Mouse (Mus musculus) common myeloid progenitor, adult 5-6 weeks (primary cell): ENCODE results near the gene Atp1a2. TPM values are rescaled to one million over a fixed set of nuclear protein-coding genes. Genes with fewer than 3 reads are reported as not detected.
A peak's percentile ranks its signal among the peaks of the same experiment; 100 is the strongest.

Experiments
- ATAC-seq: replicated peaks from 2 replicates; pipeline ENCODE4 v1.8.0; 2016; ENCODE audit warnings: low read depth, mild to moderate bottlenecking, moderate TSS enrichment, inconsistent platforms; ENCODE audit not compliant: poor library complexity, severe bottlenecking
- total RNA-seq: library from RNA; stranded (forward); fragments of 200-1000, 187-1606 nt; gene quantifications from 2 replicates; pipeline ENCODE4 v1.2.3, GENCODE M21; 2017

Atp1a2 gene
- total RNA-seq, 1 experiment from 2014 or later, result not detected

DNA sequence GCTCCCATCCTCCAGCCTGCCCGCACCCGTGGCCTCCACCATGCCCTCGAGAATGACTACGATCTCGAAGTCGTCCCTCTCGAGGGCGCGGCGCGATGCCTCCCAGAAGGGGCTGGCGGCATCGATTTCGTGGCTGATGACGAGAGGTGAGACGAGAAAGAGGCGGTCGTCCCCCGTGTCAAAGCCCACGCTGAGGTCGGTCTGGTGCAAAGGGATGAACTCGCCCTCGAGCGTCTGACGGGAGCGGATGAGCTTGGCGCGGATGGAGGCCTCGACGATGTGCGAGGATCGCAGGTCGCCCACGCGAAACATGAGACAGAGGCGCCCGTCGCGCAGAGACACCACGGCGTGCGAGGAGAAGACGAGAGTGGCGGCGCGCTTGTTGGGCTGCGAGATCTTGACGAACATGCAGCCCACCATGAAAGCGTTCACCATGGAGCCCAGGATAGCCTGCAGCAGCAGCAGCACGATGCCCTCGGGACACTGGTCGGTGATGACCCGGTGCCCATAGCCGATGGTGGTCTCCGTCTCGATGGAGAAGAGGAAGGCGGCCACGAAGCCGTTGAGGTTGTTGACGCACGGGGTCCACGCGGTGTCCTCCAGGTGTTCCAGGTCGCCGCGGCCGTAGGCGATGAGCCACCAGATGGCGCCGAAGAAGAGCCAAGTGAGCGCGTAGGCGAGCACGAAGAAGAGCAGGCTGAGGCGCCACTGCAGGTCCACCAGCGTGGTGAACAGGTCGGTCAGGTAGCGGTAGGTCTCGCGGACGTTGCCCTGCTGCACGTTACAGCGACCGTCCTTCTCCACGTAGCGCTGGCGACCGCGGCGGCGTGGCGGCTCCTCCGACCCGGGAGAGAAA, 28.0 kb upstream of the Atp1a2 start:
- peak; percentile 62 for ATAC-seq

DNA sequence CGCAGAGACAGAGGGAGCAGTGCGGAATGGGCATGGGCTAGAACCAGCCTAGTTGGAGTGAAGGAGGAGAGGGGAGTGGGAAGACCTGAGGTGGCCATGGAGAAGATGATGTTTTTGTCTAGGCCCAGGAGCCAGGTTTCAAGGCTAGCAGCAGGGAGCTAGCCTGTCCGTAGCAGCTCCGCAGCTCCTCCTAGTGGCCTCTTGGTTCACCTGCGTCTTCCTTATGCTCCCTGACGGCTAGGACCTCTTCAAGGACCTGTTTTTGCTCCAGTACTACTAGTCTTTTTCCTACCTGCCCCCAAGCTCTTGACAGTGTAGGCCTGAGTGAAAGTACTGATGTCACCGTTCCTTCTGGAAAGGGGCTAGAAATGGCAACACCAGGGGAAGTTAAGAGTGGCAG, 26.9 kb upstream of the Atp1a2 start:
- ATAC-seq, result peak; percentile 81

DNA sequence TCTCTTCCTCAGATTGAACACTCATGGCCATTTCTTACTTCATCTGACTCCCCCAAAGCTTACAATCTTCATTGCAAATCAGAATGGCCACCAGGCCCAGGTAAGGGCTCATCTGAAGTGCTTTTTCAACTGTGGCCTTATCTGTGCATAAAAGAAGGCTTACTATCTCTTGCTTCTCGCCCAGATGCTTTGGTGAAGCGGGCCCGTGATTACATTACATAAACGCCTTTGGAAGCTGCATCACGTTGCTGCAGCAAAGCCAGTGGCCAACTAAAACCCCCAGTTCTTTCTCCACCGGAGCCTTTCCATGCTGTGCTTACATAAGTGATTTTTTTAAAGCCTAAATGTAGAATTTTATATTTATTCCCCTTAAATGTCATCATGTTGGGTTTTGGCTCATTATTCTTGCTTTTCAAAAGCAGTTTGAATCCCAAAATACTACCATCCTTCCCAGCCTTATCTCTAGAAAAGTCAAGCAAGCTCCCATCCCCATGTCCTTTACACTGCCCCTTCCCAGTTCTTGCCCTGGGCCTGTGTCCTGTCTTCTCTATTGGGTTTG, 26.0 kb upstream of the Atp1a2 start:
- ATAC-seq, result no peak

DNA sequence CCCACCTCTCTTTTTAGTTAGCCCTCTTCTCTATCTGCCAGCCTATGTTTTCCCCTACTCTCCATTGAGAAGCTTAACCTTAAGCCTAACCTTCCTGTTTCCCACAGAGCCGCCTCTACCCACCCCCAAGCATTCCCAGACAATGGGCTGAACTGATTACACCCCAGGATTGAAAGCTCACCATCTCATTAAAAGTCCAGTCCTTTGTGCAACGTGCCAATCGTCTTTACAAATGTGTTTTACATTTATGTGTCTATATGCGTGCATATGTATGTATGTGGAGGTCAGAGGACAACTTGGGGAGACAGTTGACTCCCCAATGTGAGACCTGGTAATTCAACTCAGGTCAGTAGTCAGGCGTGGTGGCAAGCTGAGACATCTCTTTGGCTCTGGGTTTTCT, 25.4 kb upstream of the Atp1a2 start:
- no peak for ATAC-seq

DNA sequence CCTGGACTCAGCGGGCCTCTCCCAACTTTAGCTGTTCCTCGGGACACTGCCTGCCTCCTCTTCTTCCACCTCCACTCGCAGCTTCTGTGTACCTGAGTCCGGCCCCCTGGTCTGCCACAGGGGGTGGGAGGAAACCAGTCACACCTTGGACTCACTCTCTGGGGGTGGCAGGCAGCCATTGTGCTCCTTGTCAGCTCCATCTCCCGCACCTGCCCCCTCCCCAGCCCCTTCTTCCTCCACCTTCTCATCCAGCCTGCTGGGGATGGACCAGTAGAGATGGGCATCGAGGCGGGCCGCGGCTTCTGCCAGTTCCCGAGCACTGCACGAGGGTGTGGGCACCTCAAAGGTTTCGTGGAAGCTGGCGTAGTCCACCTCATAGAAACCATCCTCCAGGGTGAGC, 24.9 kb upstream of the Atp1a2 start:
- ATAC-seq, result no peak

DNA sequence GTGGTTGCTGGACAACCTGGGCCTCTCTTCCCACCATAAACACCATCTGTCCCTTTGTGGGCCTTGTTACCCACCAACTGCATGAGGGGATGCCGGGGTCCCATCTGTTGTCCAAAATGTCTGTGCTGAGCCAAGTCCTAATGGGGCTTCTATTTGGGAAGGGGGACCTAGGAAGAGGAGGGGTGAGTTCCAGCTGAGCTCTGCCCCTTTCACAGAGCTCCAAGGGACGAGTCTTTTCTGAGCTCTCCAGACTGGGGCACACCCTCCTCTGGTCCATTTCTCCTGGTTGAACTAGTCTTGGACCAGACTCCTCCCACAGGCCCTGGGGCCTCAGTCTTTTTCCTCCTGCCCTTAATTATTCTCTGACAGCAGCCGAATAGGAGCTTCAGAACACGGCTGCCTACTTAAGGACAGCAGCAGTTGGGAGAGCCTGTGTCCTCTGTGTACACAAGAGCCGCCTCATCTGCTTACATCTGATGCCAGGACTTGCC, 22.1 kb upstream of the Atp1a2 start:
- no peak for ATAC-seq

DNA sequence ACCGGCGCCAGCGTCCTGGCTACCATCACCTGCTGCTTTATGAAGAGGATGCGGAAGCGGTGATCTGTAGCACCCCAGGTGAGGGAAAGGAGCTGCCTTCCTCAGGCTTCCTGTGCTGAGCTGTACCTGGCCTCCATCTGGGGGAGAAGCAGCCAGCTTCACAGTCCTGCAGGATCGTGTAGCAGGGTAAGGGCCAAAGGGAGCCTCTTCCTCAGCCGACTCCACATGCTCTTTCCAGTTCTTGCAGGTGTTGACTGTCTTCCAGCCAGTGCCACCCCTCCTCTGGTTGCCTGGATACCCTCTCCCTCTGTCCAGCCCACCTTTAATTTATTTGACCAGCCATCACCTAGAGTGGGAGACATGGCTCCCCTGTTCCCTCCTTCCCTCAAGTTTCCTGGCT, 21.5 kb upstream of the Atp1a2 start:
- ATAC-seq, result no peak

DNA sequence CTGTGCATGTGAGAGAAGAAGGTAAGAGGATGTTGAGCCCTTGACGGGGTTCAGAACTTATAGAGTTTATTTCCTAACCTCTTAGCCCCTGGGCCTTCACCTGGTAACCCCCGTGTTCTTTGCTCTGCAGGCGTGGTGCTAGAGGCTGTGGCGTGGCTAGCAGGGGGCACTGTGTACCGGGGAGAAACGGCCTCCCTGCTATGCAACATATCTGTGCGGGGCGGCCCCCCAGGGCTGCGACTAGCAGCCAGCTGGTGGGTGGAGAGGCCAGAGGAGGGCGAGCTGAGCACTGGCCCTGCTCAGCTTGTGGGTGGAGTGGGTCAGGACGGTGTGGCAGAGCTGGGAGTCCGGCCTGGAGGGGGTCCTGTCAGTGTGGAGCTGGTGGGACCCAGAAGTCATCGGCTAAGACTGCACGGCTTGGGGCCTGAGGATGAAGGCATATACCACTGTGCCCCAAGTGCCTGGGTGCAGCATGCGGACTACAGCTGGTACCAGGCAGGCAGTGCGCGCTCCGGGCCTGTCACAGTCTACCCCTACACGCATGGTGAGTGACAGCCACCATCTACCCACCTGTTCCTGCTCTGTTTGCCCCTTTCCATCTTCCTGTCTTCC, 20.7 kb upstream of the Atp1a2 start:
- ATAC-seq, result no peak

DNA sequence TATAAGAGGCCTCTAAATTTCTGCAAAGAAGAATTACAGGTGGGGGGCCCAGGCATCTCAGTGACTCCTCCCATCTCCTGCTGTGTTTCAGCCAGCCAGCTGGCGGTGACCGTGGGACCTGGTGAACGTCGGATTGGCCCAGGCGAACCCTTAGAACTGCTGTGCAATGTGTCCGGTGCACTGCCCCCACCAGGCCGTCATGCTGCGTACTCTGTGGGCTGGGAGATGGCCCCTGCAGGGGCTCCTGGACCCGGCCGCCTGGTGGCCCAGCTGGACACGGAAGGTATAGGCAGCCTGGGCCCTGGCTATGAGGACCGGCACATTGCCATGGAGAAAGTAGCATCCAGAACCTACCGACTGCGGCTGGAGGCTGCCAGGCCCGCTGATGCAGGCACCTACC, 20.1 kb upstream of the Atp1a2 start:
- no peak for ATAC-seq

DNA sequence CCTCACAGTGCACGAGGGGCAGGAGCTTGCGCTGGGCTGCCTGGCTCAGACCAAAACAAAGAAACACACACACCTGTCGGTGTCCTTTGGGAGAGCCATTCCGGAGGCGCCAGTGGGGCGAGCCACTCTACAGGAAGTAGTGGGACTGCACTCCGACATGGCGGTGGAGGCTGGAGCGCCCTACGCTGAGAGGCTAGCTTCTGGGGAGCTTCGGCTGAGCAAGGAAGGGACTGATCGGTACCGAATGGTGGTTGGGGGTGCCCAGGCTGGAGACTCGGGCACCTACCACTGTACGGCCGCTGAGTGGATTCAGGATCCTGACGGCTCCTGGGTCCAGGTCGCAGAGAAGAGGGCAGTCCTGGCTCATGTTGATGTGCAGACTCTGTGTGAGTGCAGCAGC, 19.6 kb upstream of the Atp1a2 start:
- ATAC-seq, result no peak

DNA sequence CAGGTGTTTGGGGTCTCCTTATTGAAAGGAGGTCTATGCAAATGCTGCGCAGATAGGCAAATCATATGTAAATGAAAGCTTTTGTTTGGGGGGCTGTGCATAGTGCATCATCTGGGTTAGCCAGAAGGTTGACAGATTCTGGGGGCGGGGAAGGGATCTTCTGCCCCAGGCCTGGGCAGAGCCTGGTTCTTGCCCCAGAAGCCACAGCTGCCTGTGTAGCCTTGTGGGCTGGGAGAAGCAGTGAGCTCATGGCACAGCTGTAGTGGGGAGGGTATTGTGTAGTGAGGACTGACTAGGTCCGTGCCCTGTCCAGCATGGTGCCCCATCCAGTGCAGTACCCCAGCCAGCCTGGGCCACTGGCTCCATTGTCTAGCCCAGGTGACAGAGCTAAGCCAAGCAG, 17.0 kb upstream of the Atp1a2 start:
- ATAC-seq, result no peak

DNA sequence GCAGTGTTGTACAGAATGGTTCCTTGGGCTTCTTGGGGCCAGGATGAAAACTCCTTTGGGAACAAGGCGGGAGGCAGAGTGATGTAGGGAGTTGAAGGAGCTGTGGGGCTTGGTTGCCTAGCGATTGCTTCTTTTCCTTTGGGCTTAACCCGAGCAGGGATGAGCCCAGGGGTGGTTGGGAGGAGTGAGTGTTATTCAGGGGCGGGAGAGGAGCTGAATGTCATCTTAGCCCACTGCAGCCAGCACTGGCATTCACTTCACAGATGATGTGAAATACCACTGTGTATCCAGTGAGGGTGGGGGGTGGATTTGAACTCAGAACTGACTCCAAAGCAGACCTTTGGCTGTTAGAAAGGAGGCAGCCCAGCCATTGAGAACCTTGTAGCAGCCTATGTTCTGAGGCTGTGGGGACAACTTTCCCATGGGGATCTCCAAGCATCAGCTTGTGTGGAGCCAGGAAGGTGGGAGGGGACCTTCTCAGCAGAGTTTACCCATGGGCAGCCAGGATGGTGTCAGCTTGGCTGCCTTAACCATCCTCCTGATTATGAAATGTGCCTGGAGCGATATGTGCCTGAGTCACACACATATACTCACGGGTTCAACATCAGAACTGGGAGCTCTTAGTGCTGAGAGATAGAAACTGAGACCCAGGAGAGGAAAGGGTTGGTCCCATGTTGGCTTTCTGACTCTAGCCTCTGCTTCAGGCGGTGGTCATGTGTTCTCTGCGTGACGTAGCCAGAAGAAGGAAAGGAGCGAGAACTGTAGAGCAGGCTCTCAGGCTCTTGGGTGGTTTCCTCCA, 15.9 kb upstream of the Atp1a2 start:
- no peak for ATAC-seq

DNA sequence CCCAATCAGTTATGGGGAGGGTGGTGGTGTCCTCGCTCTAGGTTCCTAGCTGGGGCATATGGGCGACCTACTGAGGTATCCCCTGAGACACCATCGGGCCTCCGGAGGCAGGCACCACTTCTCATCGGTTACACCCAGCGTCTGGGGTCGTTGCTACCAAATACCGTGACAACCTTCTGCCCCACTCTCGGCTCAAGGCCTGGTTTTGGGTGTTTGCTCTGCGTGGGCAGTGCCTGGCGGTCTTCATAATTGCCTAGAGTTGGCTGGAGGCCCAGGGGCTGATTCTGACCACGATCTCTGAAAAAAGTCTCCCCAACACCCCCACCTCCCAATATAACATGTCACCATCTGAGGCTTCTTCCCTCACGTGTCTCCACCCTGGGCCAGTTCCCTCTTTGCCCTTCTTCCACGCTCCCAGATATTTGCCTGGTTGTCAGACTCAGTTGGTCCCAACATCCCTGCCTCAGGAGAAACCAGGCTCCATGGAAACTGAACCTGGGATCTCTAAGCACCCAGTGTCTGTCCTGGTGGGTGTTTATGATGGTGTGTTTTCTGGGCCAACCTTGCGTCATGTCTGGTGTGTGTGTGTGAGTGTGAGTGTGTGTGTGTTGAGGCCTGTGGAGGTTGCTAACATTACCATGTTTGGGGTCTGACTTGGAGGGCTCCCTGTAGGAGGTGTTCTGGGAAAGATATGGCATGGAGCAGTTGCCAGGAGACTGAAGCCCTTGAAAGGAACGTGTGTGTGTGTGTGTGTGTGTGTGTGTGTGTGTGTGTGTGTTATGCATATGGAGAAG, 15.1 kb upstream of the Atp1a2 start:
- ATAC-seq, result no peak

DNA sequence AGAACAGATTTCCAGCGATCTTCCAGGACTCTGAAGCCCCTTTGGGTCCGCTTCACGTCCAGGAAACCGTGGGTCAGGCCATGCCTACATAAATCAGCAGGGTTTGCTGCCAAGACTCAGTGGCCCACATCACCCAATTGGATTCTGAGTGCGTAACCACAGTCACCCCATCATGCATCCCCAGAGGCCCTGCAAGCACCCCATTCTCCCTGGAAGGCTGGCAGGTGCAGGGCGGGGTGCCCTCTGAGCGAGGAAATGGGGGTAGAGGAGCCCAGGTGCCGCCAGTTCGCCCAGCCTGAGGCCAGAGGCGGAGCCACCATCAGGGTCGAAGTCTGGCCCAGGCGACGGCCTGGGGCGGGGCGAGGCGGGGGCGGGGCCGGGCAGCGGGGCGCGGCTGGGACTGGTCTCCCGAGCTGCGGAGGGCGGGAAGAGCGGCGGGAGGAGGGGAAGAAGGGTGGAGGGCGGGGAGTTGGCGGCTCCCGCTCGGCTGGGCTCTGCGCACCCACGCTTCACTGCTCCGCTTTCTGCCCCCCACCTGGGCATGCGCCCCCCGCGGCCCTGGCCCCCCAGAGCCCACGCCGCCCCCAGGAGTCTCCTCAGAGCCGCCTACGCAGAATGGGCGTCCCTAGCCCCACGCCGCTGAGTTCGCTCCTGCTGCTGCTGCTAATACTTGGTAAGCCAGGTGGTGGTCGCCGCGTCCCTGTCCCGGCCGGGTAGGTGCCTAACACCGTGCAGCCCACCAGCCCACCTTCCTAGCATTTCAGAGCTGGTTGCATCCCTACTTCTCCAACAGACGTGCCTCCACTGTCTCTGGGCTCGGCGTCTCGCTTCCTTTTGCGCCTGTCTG, 14.3 kb upstream of the Atp1a2 start:
- peak; percentile 36 for ATAC-seq

DNA sequence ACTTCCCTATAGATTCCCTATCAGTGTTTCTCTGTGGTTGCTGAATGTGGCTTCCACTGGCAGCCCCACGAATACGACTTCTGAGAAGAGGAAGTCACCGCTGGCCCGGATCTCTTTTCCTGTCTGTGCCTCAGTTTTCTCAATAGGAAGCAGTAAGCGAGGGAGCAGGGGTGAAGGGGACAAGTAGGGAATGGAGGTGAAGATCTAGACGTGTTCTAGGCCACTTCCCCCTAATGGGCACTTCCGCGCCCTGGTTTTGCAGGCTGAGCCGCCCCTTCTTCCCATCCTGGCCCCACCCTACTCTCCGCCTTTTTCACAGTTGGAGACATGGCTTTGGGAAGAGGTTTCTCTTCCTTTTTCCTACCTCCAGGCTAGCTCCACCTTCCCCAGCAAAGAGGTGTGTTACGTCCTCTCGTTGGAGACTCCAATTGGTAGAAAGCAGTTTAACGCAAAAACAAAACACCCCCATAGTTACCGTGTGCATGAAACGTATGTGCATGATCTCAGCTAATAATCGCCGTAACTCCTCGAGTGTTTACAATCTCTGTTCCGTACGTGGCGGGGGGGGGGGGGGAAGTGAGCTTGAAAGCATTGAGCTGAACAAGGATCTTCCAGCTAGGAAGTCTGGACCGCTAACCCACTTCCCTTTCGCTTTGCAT, 13.5 kb upstream of the Atp1a2 start:
- ATAC-seq, result peak; percentile 38

DNA sequence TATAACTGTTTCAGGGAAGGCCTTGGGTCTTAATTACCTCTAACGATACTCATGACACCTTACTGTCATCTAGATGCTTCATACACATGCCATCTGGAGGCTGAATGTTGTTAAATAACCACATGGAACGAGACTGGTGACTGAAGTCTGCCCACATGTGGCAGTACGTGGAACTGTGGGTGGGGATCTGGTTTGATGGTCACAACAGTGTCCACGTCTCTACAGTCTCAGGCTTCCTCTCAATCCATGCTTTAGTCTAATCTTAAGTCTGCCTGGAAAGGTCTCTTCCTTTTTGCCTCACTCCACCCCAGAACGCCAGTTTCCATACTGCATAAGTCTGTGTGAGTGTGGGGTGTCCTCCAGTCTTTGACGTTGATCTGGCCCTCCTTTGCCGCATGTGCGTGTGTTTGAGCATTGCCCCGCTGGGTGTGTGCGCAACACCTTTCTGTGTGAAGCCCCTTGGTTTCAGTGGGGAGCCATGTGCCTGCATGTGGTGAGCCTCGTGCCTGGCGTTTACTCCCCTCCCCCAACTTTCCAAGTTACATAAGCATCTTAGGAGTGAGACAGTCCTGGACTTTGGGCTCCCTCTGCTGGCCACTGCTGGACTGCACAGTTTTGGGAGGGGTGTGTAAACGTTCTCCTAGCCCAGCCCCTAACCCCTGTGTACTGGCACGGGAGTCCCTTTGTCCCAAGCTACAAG, 12.0 kb upstream of the Atp1a2 start:
- peak; percentile 39 for ATAC-seq

DNA sequence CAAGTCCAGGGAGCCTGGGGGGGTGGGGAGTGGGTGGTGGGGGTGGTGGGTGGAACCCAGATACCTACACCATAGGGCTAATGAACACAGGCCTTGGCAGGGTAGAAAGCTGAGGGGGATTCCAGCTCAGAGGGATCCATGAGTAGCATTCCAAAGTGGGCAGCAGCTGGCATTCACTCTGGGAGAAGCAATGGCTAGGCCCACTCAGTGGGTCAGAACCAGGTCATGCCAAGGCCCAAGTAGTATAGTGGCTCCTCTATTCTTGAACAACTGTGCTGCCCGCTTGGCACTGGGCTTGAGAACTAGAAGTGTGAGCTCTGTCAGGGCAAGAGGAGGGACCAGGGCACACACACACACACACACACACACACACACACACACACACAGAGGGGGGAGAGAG, 10.5 kb upstream of the Atp1a2 start:
- ATAC-seq, result no peak

DNA sequence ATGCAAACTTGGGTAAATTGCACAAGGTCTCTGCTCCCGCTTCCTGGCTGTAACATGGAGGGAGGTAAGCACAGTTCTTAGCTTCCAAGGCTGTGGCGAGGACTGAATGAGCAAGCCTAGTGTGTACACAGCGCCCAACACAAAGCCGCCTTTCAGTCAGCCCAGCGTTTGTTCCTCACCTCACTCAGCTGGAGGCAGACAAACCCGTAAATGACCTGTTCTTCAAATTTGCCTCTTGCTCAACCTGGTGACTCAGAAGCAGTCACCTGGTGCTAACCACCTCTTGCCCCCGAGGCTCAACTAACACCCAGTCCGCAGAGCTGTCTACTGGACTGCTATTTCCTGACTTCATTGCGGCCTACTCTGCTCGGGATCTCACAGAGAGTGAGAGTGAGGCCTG, 10.1 kb upstream of the Atp1a2 start:
- no peak for ATAC-seq
